In the genomic region with DNA sequence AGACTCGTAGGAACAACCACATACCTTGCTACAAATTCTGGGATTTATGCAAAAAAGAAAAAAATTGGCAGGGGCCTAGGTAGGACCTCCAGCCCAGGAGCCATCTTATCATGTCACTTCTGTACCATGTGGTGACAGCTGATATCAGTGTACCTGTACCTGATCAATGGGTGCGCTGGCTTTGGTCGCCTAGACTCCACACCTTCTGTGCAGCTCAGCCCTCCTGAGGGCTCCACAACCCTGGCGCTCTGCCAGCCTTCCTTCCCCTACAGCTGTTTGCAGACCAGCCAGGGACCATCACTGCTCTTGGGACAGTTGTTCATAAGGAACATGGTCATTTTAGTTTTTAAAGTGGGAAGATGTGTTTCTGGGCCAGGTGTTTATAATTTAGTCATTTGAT, we compare ENCODE assay signal across 9 mouse cellular contexts. TPM values are rescaled to one million over a fixed set of nuclear protein-coding genes. Genes with fewer than 3 reads are reported as not detected.
DNase-seq lines count a peak whose midpoint lies in the region; ATAC-seq and TF ChIP-seq lines count a peak whose summit lies in the region.
"Had no signal": no experiment of that assay in that cellular context is flagged by ENCODE, and none has a peak within 500 bp of the region (broad histone marks: within the 10 kb centered on the region; RNA-seq: fewer than 3 reads in every experiment).

No protein-coding gene starts in this region.

- H3K27ac ChIP-seq in cerebellum, adult 2 months (ENCODE audit: insufficient read depth, low read length), result no peak overlapping the region
- no peak overlapping the region for H3K27ac ChIP-seq in kidney, embryonic 15.5 days

- 0 out of 2 replicates have a peak, but pooled peaks have one; percentile 15 for ATAC-seq in G1E (ENCODE audit: extremely low read depth, insufficient number of reproducible peaks, low FRiP score, poor library complexity, severe bottlenecking)
- ATAC-seq in kidney, embryonic 15.5 days (replicated peaks; ENCODE audit: low FRiP score), result peak; percentile 12; the same call in 1 of the 2 replicates
- peak; percentile 33 for ATAC-seq in megakaryocyte-erythroid progenitor cell, adult 5-6 weeks (replicated peaks; ENCODE audit: low FRiP score, low TSS enrichment, poor library complexity, severe bottlenecking)

- no peaks in the 10 kb centered on the region for H3K4me1 ChIP-seq in cerebellum, adult 2 months (ENCODE audit: control insufficient read depth, insufficient read depth, low read length)
- peaks cover 31% of the 10 kb centered on the region for H3K4me1 ChIP-seq in G1E (ENCODE audit: insufficient read depth, low read depth, low read length)
- no peaks in the 10 kb centered on the region for H3K4me1 ChIP-seq in kidney, embryonic 15.5 days

- 55% methylated on average over 4 of the region's 4 CpGs for WGBS in cerebellum, adult 2 months
- WGBS in kidney, embryonic 15.5 days, result 70% methylated on average over 4 of the region's 4 CpGs

- H3K4me2 ChIP-seq in kidney, embryonic 15.5 days, result no peak overlapping the region

- H3K4me3 ChIP-seq in cerebellum, adult 2 months (replicated peaks; ENCODE audit: insufficient read depth, low read depth, low read length), result no peak overlapping the region
- H3K4me3 ChIP-seq in G1E (ENCODE audit: low read depth, low read length), result no peak overlapping the region
- H3K4me3 ChIP-seq in kidney, embryonic 15.5 days (replicated peaks), result no peak overlapping the region

- H3K9me3 ChIP-seq in G1E (replicated peaks), result peaks cover 11% of the 10 kb centered on the region
- peaks cover 17% of the 10 kb centered on the region for H3K9me3 ChIP-seq in kidney, embryonic 15.5 days (replicated peaks)

- no peak overlapping the region for H3K9ac ChIP-seq in kidney, embryonic 15.5 days

- DNase-seq in cerebellum, adult 8-10 months, result peak; percentile 14
- no peak for DNase-seq in cerebellum, adult 2 months
- peak; percentile 12 for DNase-seq in G1E (ENCODE audit: low spot score)
- DNase-seq in gastrocnemius, postnatal 25 days, result peak; percentile 45
- no peak for DNase-seq in frontal cortex, postnatal 36 days (ENCODE audit: low spot score in 2 of 2)
- no peak for DNase-seq in ovary, postnatal 14 days (ENCODE audit: low spot score)

- no peaks in the 10 kb centered on the region for H3K27me3 ChIP-seq in cerebellum, adult 2 months (ENCODE audit: control insufficient read depth, insufficient read depth, low read length)
- H3K27me3 ChIP-seq in G1E (ENCODE audit: insufficient read depth, low read length), result no peaks in the 10 kb centered on the region; the same call in 1 of the 2 replicates
- no peaks in the 10 kb centered on the region for H3K27me3 ChIP-seq in kidney, embryonic 15.5 days

- no peak for TF ChIP-seq CTCF in cerebellum, adult 2 months (IDR thresholded peaks at IDR 0.05; ENCODE audit: borderline replicate concordance, insufficient read depth, low read depth, low read length)
- no peak for TF ChIP-seq CTCF in G1E (IDR thresholded peaks at IDR 0.05; ENCODE audit: low read depth, low read length)

- TF ChIP-seq POLR2A in cerebellum, adult 2 months (IDR thresholded peaks at IDR 0.05; ENCODE audit: borderline replicate concordance, insufficient read depth, low read length), result no peak

- H3K36me3 ChIP-seq in G1E (replicated peaks), result no peaks in the 10 kb centered on the region
- no peaks in the 10 kb centered on the region for H3K36me3 ChIP-seq in kidney, embryonic 15.5 days

RNA-seq across cellular contexts. Expression of a gene that starts 44.4 kb away (rescaled TPM):
- polyA plus RNA-seq in cerebellum, adult 2 months (2012; rRNA removed), result not detected in 2 replicates
- total RNA-seq in G1E (2014; fragmentation: Nextera tagmentation), result not detected in 2 replicates
- total RNA-seq in G1E (2017), result not detected in 2 replicates
- not detected in 2 replicates for polyA plus RNA-seq in G1E (2012)
- not detected for total RNA-seq in gastrocnemius, postnatal 25 days (2021)
- polyA plus RNA-seq in kidney, embryonic 15.5 days (2015; fragmentation: Nextera tagmentation; extraction: Ambion mirVana), result not detected in 2 replicates
- not detected in 2 replicates for total RNA-seq in megakaryocyte-erythroid progenitor cell, adult 5-6 weeks (2014; fragmentation: Nextera tagmentation)
- not detected in 2 replicates for total RNA-seq in megakaryocyte-erythroid progenitor cell, adult 5-6 weeks (2017)
- polyA plus RNA-seq: cortical plate, adult 2 months had no signal

Comparison
In these comparisons a context has a peak if more than half of its experiments do, and no peak if none do; other contexts are left out.
1. DNase-seq: peak in cerebellum, adult 8-10 months (single experiment), G1E (single experiment) and gastrocnemius, postnatal 25 days (single experiment); none in cerebellum, adult 2 months (0 of 2), frontal cortex, postnatal 36 days (0 of 2) and ovary, postnatal 14 days (single experiment).
2. Peak in every context shown above with its lines, with median percentiles within 50 percentile points of each other: ATAC-seq.